Mouse (Mus musculus): ENCODE measurements around the gene Rnf149. TPM values are rescaled to one million over a fixed set of nuclear protein-coding genes. Genes with fewer than 3 reads are reported as not detected.
"Not testable (repeated sequence)": the region's sequence is repeated elsewhere in the genome, so short reads cannot be mapped to it uniquely, and the experiment has no call there.

Rnf149 gene
- polyA plus RNA-seq, 1 experiment from 2014 or later = 22.0 TPM

GRCm38 (mm10) chr1:39608534-39608933, 31.3 kb upstream of the Rnf149 start:
- no peaks in the 10 kb centered on the region for H3K27me3 ChIP-seq (ENCODE audit: control insufficient read depth, insufficient read depth, low read length)
- H3K4me3 ChIP-seq (ENCODE audit: low read depth, low read length) = no peak overlapping the region
- H3K4me1 ChIP-seq (ENCODE audit: control insufficient read depth, insufficient read depth, low read length) = no peaks in the 10 kb centered on the region
- H3K36me3 ChIP-seq (ENCODE audit: control insufficient read depth, insufficient read depth, low read length) = no peaks in the 10 kb centered on the region
- no peak for ATAC-seq (ENCODE audit: low FRiP score)
- H3K9ac ChIP-seq (ENCODE audit: low read length) = no peak overlapping the region
- WGBS = 87% methylated on average over 8 of the region's 8 CpGs
- no peak for DNase-seq (ENCODE audit: low spot score, missing footprints)
- no peak overlapping the region for H3K4me2 ChIP-seq
- no peak overlapping the region for H3K27ac ChIP-seq (ENCODE audit: low read depth, low read length)
- H3K9me3 ChIP-seq (ENCODE audit: control insufficient read depth, low read length) = no peaks in the 10 kb centered on the region

- WGBS = 93% methylated on average over 3 of the region's 3 CpGs
- Histone ChIP-seq H3K9ac (ENCODE audit: low read length) (no peak overlapping the region), H3K4me3 (ENCODE audit: low read depth, low read length) (no peak overlapping the region), H3K36me3 (ENCODE audit: control insufficient read depth, insufficient read depth, low read length) (no peaks in the 10 kb centered on the region), H3K4me2 (no peak overlapping the region), H3K9me3 (ENCODE audit: control insufficient read depth, low read length) (no peaks in the 10 kb centered on the region), H3K27ac (ENCODE audit: low read depth, low read length) (no peak overlapping the region), H3K27me3 (ENCODE audit: control insufficient read depth, insufficient read depth, low read length) (no peaks in the 10 kb centered on the region), H3K4me1 (ENCODE audit: control insufficient read depth, insufficient read depth, low read length) (no peaks in the 10 kb centered on the region)
- DNase-seq (ENCODE audit: low spot score, missing footprints) (no peak), ATAC-seq (ENCODE audit: low FRiP score) (no peak)
Observed at GRCm38 (mm10) chr1:39602477-39602876, 25.3 kb upstream of the Rnf149 start.

- H3K9ac ChIP-seq (ENCODE audit: low read length) = no peak overlapping the region
- no peaks in the 10 kb centered on the region for H3K9me3 ChIP-seq (ENCODE audit: control insufficient read depth, low read length)
- ATAC-seq (ENCODE audit: low FRiP score) (no peak), DNase-seq (ENCODE audit: low spot score, missing footprints) (no peak)
- WGBS = 76% methylated on average over 11 of the region's 11 CpGs
- H3K4me3 ChIP-seq (ENCODE audit: low read depth, low read length) = no peak overlapping the region
- H3K36me3 ChIP-seq (ENCODE audit: control insufficient read depth, insufficient read depth, low read length) = no peaks in the 10 kb centered on the region
- no peak overlapping the region for H3K4me2 ChIP-seq
- no peak overlapping the region for H3K27ac ChIP-seq (ENCODE audit: low read depth, low read length)
- H3K27me3 ChIP-seq (ENCODE audit: control insufficient read depth, insufficient read depth, low read length) = no peaks in the 10 kb centered on the region
- no peaks in the 10 kb centered on the region for H3K4me1 ChIP-seq (ENCODE audit: control insufficient read depth, insufficient read depth, low read length)
Observed at GRCm38 (mm10) chr1:39598726-39599125, 21.5 kb upstream of the Rnf149 start.

GRCm38 (mm10) chr1:39597135-39597534, 19.9 kb upstream of the Rnf149 start:
- H3K36me3 ChIP-seq (ENCODE audit: control insufficient read depth, insufficient read depth, low read length); ATAC-seq (ENCODE audit: low FRiP score); H3K9ac ChIP-seq (ENCODE audit: low read length); H3K27me3 ChIP-seq (ENCODE audit: control insufficient read depth, insufficient read depth, low read length); H3K4me3 ChIP-seq (ENCODE audit: low read depth, low read length); H3K9me3 ChIP-seq (ENCODE audit: control insufficient read depth, low read length); H3K4me2 ChIP-seq; DNase-seq (ENCODE audit: low spot score, missing footprints); H3K27ac ChIP-seq (ENCODE audit: low read depth, low read length); H3K4me1 ChIP-seq (ENCODE audit: control insufficient read depth, insufficient read depth, low read length): not testable (repeated sequence)
- 96% methylated on average over 9 of the region's 9 CpGs for WGBS

GRCm38 (mm10) chr1:39593836-39594235, 16.6 kb upstream of the Rnf149 start:
- ATAC-seq (ENCODE audit: low FRiP score) (no peak), DNase-seq (ENCODE audit: low spot score, missing footprints) (no peak)
- H3K9ac ChIP-seq (ENCODE audit: low read length) = no peak overlapping the region
- no peaks in the 10 kb centered on the region for H3K9me3 ChIP-seq (ENCODE audit: control insufficient read depth, low read length)
- 85% methylated on average over 10 of the region's 10 CpGs for WGBS
- no peak overlapping the region for H3K4me3 ChIP-seq (ENCODE audit: low read depth, low read length)
- no peaks in the 10 kb centered on the region for H3K27me3 ChIP-seq (ENCODE audit: control insufficient read depth, insufficient read depth, low read length)
- no peaks in the 10 kb centered on the region for H3K36me3 ChIP-seq (ENCODE audit: control insufficient read depth, insufficient read depth, low read length)
- H3K4me1 ChIP-seq (ENCODE audit: control insufficient read depth, insufficient read depth, low read length) = no peaks in the 10 kb centered on the region
- no peak overlapping the region for H3K27ac ChIP-seq (ENCODE audit: low read depth, low read length)
- H3K4me2 ChIP-seq = no peak overlapping the region

- Histone ChIP-seq H3K9me3 (ENCODE audit: control insufficient read depth, low read length) (no peaks in the 10 kb centered on the region), H3K27me3 (ENCODE audit: control insufficient read depth, insufficient read depth, low read length) (no peaks in the 10 kb centered on the region), H3K4me1 (ENCODE audit: control insufficient read depth, insufficient read depth, low read length) (no peaks in the 10 kb centered on the region), H3K36me3 (ENCODE audit: control insufficient read depth, insufficient read depth, low read length) (no peaks in the 10 kb centered on the region), H3K4me2 (no peak overlapping the region), H3K9ac (ENCODE audit: low read length) (no peak overlapping the region), H3K4me3 (ENCODE audit: low read depth, low read length) (no peak overlapping the region), H3K27ac (ENCODE audit: low read depth, low read length) (no peak overlapping the region)
- DNase-seq (ENCODE audit: low spot score, missing footprints) (no peak), ATAC-seq (ENCODE audit: low FRiP score) (no peak)
- 80% methylated on average over 4 of the region's 4 CpGs for WGBS
Observed at GRCm38 (mm10) chr1:39592090-39592489, 14.9 kb upstream of the Rnf149 start.

- H3K36me3 ChIP-seq (ENCODE audit: control insufficient read depth, insufficient read depth, low read length); ATAC-seq (ENCODE audit: low FRiP score); H3K27ac ChIP-seq (ENCODE audit: low read depth, low read length); H3K27me3 ChIP-seq (ENCODE audit: control insufficient read depth, insufficient read depth, low read length); H3K9ac ChIP-seq (ENCODE audit: low read length); H3K4me1 ChIP-seq (ENCODE audit: control insufficient read depth, insufficient read depth, low read length); H3K9me3 ChIP-seq (ENCODE audit: control insufficient read depth, low read length); DNase-seq (ENCODE audit: low spot score, missing footprints); H3K4me3 ChIP-seq (ENCODE audit: low read depth, low read length); H3K4me2 ChIP-seq: not testable (repeated sequence)
- 71% methylated on average over 1 of the region's 1 CpGs for WGBS
Observed at GRCm38 (mm10) chr1:39591557-39591956, 14.4 kb upstream of the Rnf149 start.

GRCm38 (mm10) chr1:39590193-39590592, 13.0 kb upstream of the Rnf149 start:
- no peaks in the 10 kb centered on the region for H3K36me3 ChIP-seq (ENCODE audit: control insufficient read depth, insufficient read depth, low read length)
- no peak overlapping the region for H3K4me2 ChIP-seq
- no peaks in the 10 kb centered on the region for H3K9me3 ChIP-seq (ENCODE audit: control insufficient read depth, low read length)
- no peak overlapping the region for H3K4me3 ChIP-seq (ENCODE audit: low read depth, low read length)
- DNase-seq (ENCODE audit: low spot score, missing footprints) (no peak), ATAC-seq (ENCODE audit: low FRiP score) (no peak)
- H3K27ac ChIP-seq (ENCODE audit: low read depth, low read length) = no peak overlapping the region
- WGBS = 88% methylated on average over 5 of the region's 5 CpGs
- no peak overlapping the region for H3K9ac ChIP-seq (ENCODE audit: low read length)
- no peaks in the 10 kb centered on the region for H3K27me3 ChIP-seq (ENCODE audit: control insufficient read depth, insufficient read depth, low read length)
- no peaks in the 10 kb centered on the region for H3K4me1 ChIP-seq (ENCODE audit: control insufficient read depth, insufficient read depth, low read length)

- DNase-seq (ENCODE audit: low spot score, missing footprints) = no peak
- Histone ChIP-seq H3K27me3 (ENCODE audit: control insufficient read depth, insufficient read depth, low read length) (no peaks in the 10 kb centered on the region), H3K9me3 (ENCODE audit: control insufficient read depth, low read length) (no peaks in the 10 kb centered on the region), H3K4me3 (ENCODE audit: low read depth, low read length) (no peak overlapping the region), H3K9ac (ENCODE audit: low read length) (no peak overlapping the region), H3K4me2 (no peak overlapping the region), H3K4me1 (ENCODE audit: control insufficient read depth, insufficient read depth, low read length) (no peaks in the 10 kb centered on the region), H3K27ac (ENCODE audit: low read depth, low read length) (no peak overlapping the region), H3K36me3 (ENCODE audit: control insufficient read depth, insufficient read depth, low read length) (no peaks in the 10 kb centered on the region)
- ATAC-seq (ENCODE audit: low FRiP score) = no peak
- WGBS = 88% methylated on average over 9 of the region's 9 CpGs
Observed at GRCm38 (mm10) chr1:39585416-39585815, 8.2 kb upstream of the Rnf149 start.

- no peaks in the 10 kb centered on the region for H3K27me3 ChIP-seq (ENCODE audit: control insufficient read depth, insufficient read depth, low read length)
- no peaks in the 10 kb centered on the region for H3K4me1 ChIP-seq (ENCODE audit: control insufficient read depth, insufficient read depth, low read length)
- no peak for ATAC-seq (ENCODE audit: low FRiP score)
- WGBS = 92% methylated on average over 9 of the region's 9 CpGs
- no peaks in the 10 kb centered on the region for H3K36me3 ChIP-seq (ENCODE audit: control insufficient read depth, insufficient read depth, low read length)
- H3K27ac ChIP-seq (ENCODE audit: low read depth, low read length) = no peak overlapping the region
- H3K9ac ChIP-seq (ENCODE audit: low read length) = no peak overlapping the region
- no peak overlapping the region for H3K4me3 ChIP-seq (ENCODE audit: low read depth, low read length)
- no peak overlapping the region for H3K4me2 ChIP-seq
- H3K9me3 ChIP-seq (ENCODE audit: control insufficient read depth, low read length) = no peaks in the 10 kb centered on the region
- DNase-seq (ENCODE audit: low spot score, missing footprints) = no peak
Observed at GRCm38 (mm10) chr1:39583173-39583572, 6.0 kb upstream of the Rnf149 start.
